Mouse (Mus musculus): ENCODE measurements around the gene Ccl6. TPM values are rescaled to one million over a fixed set of nuclear protein-coding genes. Genes with fewer than 3 reads are reported as not detected.

Ccl6 gene
- 1.5 and 2.4 TPM in 2 replicates for polyA plus RNA-seq (2015; fragmentation: Nextera tagmentation; extraction: Ambion mirVana)

DNA sequence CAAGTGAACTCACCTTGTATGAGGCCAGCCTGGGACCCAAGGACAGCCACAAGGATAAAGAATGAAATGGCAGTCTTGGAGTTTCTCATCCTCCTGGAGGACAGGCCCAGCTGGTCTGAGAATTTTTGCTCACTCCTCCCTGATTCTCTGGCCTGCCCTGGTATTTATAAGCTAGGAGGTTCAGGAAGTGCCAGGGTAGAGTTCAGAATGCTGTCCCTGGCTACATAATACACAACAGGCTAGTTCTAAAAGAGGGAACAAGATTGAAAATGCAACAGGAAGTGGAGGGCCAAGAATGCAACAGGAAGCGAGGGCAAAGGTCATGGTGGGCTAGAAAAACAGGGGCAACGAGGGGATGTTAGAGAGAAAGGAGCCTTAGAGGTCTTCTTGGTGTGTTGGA, at the start of gene Ccl6:
TSS of gene Ccl6 (minus strand) at position 235 of the 400 bp plus-strand sequence.
- Histone ChIP-seq H3K9ac (replicated peaks) (no peak within 1 kb of the TSS), H3K4me1 (no peaks in the 10 kb centered on the region), H3K27ac (replicated peaks) (no peak within 1 kb of the TSS), H3K4me2 (replicated peaks) (no peak within 1 kb of the TSS), H3K36me3 (no peaks in the 10 kb centered on the region), H3K4me3 (no peak within 1 kb of the TSS), H3K9me3 (no peaks in the 10 kb centered on the region), H3K27me3 (no peaks in the 10 kb centered on the region)
- WGBS: 72% methylated on average over 2 of the region's 2 CpGs
- no peak for ATAC-seq (replicated peaks)

DNA sequence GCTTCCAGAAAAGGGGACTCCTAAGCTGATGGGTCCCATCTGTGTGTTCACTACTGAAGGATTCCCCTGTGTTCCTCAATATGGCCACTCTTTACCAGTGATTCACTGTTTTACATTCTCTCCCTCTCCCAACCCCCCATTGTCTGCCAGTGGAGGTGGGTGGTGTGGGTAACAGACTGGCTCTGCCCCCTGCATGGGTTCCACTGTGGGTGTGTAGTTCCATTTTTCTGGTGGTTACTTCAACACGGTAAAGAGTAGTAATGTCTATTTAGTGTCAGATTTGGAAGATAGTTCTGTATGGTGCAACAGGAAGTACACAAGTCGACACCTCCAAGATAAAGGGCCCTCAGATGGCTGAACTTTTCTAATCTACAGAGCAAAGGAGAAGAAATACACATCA, 48.3 kb upstream of the Ccl6 start:
- H3K27me3 ChIP-seq: no peaks in the 10 kb centered on the region
- no peaks in the 10 kb centered on the region for H3K36me3 ChIP-seq
- no peak overlapping the region for H3K4me3 ChIP-seq
- H3K9ac ChIP-seq (replicated peaks): no peak overlapping the region
- H3K4me2 ChIP-seq (replicated peaks): no peak overlapping the region
- H3K4me1 ChIP-seq: no peaks in the 10 kb centered on the region
- 85% methylated on average over 2 of the region's 2 CpGs for WGBS
- no peak overlapping the region for H3K27ac ChIP-seq (replicated peaks)
- no peaks in the 10 kb centered on the region for H3K9me3 ChIP-seq
- no peak for ATAC-seq (replicated peaks)

DNA sequence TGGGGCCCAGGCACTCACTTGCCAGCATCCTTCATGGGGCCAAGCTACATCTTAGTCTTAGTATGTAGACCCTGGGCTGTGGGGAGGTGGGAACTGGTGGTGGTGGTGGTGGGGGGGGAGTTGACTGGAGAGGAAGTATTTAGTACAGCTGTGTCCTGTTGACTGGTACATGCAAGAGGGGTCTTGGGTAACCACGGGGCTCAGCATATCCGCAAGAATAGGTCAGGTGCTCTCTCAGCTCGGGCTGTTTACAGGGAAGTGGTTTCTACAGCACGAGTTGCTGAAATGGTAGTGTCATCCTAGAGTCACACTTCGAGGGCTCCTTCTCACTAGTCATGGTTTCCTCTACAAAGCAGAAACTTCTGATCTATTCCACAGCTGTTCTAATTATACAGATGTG, 47.3 kb upstream of the Ccl6 start:
- H3K27ac ChIP-seq (replicated peaks): no peak overlapping the region
- no peaks in the 10 kb centered on the region for H3K27me3 ChIP-seq
- no peak overlapping the region for H3K4me2 ChIP-seq (replicated peaks)
- ATAC-seq (replicated peaks): no peak
- no peaks in the 10 kb centered on the region for H3K4me1 ChIP-seq
- H3K36me3 ChIP-seq: no peaks in the 10 kb centered on the region
- no peaks in the 10 kb centered on the region for H3K9me3 ChIP-seq
- no peak overlapping the region for H3K9ac ChIP-seq (replicated peaks)
- no peak overlapping the region for H3K4me3 ChIP-seq
- 92% methylated on average over 5 of the region's 5 CpGs for WGBS

DNA sequence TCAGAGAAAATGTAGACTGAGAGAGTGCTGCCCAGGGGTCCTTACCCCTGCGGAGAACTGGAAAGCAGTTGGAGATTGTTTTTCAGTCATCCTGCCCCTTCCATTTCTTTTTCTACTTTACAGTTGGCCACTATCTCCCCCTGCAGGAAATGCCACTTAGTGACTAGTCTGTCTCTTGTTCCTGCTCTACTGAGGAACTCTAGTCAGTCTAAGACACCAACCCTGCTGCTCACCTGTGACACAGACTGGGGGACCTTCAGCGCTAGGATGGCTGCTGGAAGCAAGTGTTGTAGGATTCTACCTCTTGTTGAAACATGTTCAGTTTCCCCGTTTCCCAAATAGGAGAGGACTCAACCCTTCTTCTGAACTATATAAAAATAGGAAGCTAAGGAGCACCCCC, 46.6 kb upstream of the Ccl6 start:
- Histone ChIP-seq H3K36me3 (no peaks in the 10 kb centered on the region), H3K27ac (replicated peaks) (no peak overlapping the region), H3K4me3 (no peak overlapping the region), H3K4me2 (replicated peaks) (no peak overlapping the region), H3K4me1 (no peaks in the 10 kb centered on the region), H3K9me3 (no peaks in the 10 kb centered on the region), H3K27me3 (no peaks in the 10 kb centered on the region), H3K9ac (replicated peaks) (no peak overlapping the region)
- 69% methylated on average over 3 of the region's 3 CpGs for WGBS
- no peak for ATAC-seq (replicated peaks)

DNA sequence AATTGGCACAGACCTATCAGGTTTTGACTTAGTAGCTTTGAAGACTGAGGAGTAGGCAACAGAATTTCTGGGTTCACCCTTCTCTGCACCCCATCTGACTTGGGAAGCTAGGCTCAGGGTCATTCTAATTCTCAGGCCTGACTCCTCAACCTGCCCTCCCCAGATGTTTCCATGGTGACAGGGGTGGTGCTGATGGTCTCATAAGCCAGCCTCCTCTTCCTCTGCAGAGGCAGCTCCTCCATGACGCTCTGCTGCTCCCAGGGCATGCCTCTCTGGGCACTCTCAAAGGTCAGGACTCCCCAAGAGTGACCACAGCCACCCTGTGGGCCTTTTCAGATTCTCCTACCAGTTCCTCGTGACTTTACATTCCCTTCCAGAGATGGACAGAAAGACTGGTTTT, 46.0 kb upstream of the Ccl6 start:
- no peak for ATAC-seq (replicated peaks)
- Histone ChIP-seq H3K36me3 (no peaks in the 10 kb centered on the region), H3K4me1 (no peaks in the 10 kb centered on the region; the same call in 1 of the 2 replicates), H3K27ac (replicated peaks) (no peak overlapping the region), H3K27me3 (no peaks in the 10 kb centered on the region), H3K9ac (replicated peaks) (no peak overlapping the region), H3K9me3 (no peaks in the 10 kb centered on the region), H3K4me2 (replicated peaks) (no peak overlapping the region), H3K4me3 (no peak overlapping the region)
- WGBS: 53% methylated on average over 2 of the region's 2 CpGs

DNA sequence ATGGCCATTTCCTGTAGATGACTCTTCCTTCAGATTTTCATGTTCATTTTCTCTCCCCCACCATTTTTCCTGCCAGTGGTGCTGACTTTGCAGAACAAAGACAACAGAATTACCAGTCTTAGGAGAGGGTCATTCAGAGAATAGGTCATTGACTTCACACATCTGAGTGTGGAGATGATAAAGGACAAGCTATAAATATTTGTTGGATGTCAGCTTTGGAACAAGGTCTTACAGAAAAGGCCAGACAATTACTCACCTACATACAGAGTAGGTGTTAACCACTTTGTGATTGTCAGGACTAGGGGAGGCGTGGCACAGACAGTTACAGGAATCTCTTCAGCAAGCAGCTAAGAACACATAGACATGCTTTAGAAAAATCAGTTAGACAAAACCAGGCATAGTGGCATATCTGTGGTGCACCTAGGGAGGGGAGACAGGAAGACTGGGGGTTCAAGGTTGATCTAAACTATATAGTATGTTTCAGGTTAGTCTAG, 43.9 kb upstream of the Ccl6 start:
- no peaks in the 10 kb centered on the region for H3K9me3 ChIP-seq
- WGBS: 79% methylated on average over 1 of the region's 1 CpGs
- no peaks in the 10 kb centered on the region; the same call in 1 of the 2 replicates for H3K4me1 ChIP-seq
- no peaks in the 10 kb centered on the region for H3K27me3 ChIP-seq
- no peak overlapping the region for H3K4me2 ChIP-seq (replicated peaks)
- H3K9ac ChIP-seq (replicated peaks): no peak overlapping the region
- H3K36me3 ChIP-seq: no peaks in the 10 kb centered on the region
- H3K27ac ChIP-seq (replicated peaks): no peak overlapping the region
- ATAC-seq (replicated peaks): no peak
- H3K4me3 ChIP-seq: no peak overlapping the region

DNA sequence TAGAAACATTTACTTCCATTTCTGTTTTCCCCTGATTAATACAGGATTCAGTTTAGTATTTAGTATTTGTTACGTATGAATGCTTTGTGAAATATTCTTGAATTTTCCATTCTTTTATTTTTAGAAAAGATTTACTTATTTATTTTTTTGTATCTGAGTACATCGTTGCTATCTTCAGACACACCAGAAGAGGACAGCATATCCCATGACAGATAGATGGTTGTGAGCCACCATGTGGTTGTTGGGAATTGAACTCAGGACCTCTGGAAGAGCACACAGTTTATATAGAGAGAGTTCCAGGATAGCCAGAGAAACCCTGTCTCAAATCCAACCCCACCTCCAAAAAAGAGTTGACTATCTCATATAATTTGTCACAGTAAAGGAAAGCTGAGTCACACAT, 42.0 kb upstream of the Ccl6 start:
- Histone ChIP-seq H3K27me3 (no peaks in the 10 kb centered on the region), H3K36me3 (no peaks in the 10 kb centered on the region), H3K9me3 (no peaks in the 10 kb centered on the region), H3K27ac (replicated peaks) (no peak overlapping the region), H3K9ac (replicated peaks) (no peak overlapping the region), H3K4me3 (no peak overlapping the region), H3K4me2 (replicated peaks) (no peak overlapping the region), H3K4me1 (no peaks in the 10 kb centered on the region; the same call in 1 of the 2 replicates)
- 86% methylated on average over 2 of the region's 2 CpGs for WGBS
- no peak for ATAC-seq (replicated peaks)

DNA sequence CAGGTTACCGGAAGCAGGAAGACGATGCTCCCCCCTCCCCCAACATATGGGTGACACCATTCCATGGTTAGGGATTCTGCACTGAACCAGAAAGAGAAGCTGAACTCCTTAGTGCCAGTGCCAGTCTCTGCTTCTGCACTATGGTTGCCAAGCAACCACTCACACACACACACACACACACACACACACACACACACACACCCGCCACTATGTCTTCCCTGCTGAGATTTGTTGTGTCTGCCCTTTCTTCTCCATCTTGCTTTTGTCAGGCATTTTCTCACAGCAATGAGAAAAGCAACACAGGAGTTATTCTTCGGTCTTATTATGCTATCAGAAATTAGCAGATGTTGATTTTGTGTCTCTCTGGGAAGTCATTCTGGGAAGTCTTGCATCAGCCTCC, 41.5 kb upstream of the Ccl6 start:
- Histone ChIP-seq H3K4me1 (no peaks in the 10 kb centered on the region; the same call in 1 of the 2 replicates), H3K9ac (replicated peaks) (no peak overlapping the region), H3K4me2 (replicated peaks) (no peak overlapping the region), H3K27ac (replicated peaks) (no peak overlapping the region), H3K27me3 (no peaks in the 10 kb centered on the region), H3K4me3 (no peak overlapping the region), H3K36me3 (no peaks in the 10 kb centered on the region), H3K9me3 (no peaks in the 10 kb centered on the region)
- WGBS: 37% methylated on average over 4 of the region's 4 CpGs
- ATAC-seq (replicated peaks): no peak; the same call in 1 of the 2 replicates

DNA sequence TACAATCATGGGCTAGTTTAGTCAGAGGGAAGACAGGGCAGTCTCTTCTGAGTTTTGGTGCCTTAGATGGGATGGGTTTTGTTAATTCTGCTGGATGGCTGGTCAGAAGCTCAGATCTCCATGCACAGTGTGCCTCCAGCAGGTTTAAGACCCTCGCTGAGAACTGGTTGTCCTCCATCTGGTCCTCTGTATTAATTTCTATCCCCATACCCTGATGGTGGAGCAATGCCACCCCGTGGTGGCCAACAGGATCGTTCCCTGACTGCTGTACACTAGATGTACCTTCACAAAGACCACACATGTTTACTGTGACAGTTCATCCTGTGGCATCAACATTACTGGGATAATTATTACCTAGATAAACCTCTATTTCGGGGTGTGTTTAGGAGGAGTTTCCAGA, 39.9 kb upstream of the Ccl6 start:
- no peaks in the 10 kb centered on the region for H3K9me3 ChIP-seq
- H3K27me3 ChIP-seq: no peaks in the 10 kb centered on the region
- no peaks in the 10 kb centered on the region; the same call in 1 of the 2 replicates for H3K4me1 ChIP-seq
- no peak overlapping the region for H3K4me3 ChIP-seq
- no peak overlapping the region for H3K9ac ChIP-seq (replicated peaks)
- ATAC-seq (replicated peaks): no peak
- no peak overlapping the region for H3K4me2 ChIP-seq (replicated peaks)
- WGBS: 73% methylated on average over 4 of the region's 4 CpGs
- no peak overlapping the region for H3K27ac ChIP-seq (replicated peaks)
- H3K36me3 ChIP-seq: no peaks in the 10 kb centered on the region

DNA sequence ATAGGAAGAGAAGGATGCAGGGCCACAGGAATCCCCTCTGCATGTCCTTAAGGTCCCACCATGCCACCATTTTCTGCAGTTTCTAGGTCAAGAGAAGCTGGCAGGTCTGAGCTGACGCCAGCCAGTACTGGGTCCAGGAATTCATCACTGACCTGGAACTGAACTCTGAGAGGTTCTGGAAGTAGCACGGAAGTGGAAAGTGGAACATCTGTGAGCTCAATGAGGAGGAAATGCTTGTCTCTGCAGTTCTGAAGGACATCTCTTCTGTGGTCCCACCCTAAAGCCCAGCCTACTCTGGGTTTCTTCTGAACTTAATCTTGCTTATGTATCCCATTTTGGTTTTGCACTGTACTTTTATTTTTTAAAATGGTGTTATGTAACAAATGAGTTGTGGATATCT, 38.2 kb upstream of the Ccl6 start:
- Histone ChIP-seq H3K27ac (replicated peaks) (no peak overlapping the region), H3K9me3 (no peaks in the 10 kb centered on the region), H3K4me1 (no peaks in the 10 kb centered on the region; the same call in 1 of the 2 replicates), H3K4me3 (no peak overlapping the region), H3K9ac (replicated peaks) (no peak overlapping the region), H3K36me3 (no peaks in the 10 kb centered on the region), H3K27me3 (no peaks in the 10 kb centered on the region), H3K4me2 (replicated peaks) (no peak overlapping the region)
- no peak for ATAC-seq (replicated peaks)
- WGBS: 84% methylated on average over 2 of the region's 2 CpGs

DNA sequence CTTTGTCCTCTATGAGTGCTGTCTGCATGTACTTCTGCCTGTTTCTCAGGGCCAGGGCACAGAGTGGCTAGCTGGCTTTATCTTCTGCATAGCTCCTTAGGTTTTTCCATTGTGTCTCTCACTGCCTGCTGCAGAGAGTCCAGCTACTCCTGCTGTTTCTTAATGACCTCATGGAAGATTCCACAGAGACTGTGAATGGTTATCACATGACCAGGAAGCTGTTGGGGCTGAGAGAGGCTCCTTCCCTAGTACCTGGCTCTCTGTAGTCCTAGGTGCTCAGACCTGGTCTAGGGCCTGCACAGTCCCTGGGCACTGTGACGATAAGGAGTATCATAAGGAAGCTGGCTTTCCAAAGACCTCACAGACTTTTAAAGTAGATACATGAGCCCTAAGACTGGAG, 37.7 kb upstream of the Ccl6 start:
- Histone ChIP-seq H3K27ac (replicated peaks) (no peak overlapping the region), H3K9me3 (no peaks in the 10 kb centered on the region), H3K4me2 (replicated peaks) (no peak overlapping the region), H3K36me3 (no peaks in the 10 kb centered on the region), H3K27me3 (no peaks in the 10 kb centered on the region), H3K4me1 (no peaks in the 10 kb centered on the region; the same call in 1 of the 2 replicates), H3K9ac (replicated peaks) (no peak overlapping the region), H3K4me3 (no peak overlapping the region)
- WGBS: 95% methylated on average over 1 of the region's 1 CpGs
- no peak for ATAC-seq (replicated peaks)

DNA sequence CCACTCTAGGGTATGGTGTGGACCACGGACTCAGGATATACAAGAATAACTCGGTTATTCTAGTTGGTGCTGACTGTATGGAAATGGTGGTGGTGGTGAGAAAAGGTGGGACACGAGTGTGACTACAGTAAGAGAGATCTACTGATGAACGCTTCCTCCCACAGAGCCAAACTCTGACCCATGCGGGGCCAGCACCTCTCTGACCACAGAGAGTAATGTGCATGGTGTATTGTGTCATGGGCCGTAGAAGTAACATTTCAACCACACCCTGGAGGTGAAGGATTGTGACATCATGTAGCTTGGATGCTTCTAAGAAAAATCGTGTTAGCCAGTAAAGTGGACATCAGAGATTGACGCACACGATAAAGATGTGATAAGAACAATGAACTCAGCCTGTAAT, 35.9 kb upstream of the Ccl6 start:
- no peak overlapping the region for H3K27ac ChIP-seq (replicated peaks)
- no peak for ATAC-seq (replicated peaks)
- no peak overlapping the region for H3K4me3 ChIP-seq
- 95% methylated on average over 9 of the region's 9 CpGs for WGBS
- no peaks in the 10 kb centered on the region for H3K9me3 ChIP-seq
- H3K9ac ChIP-seq (replicated peaks): no peak overlapping the region
- no peaks in the 10 kb centered on the region for H3K27me3 ChIP-seq
- no peaks in the 10 kb centered on the region for H3K4me1 ChIP-seq
- no peak overlapping the region for H3K4me2 ChIP-seq (replicated peaks)
- no peaks in the 10 kb centered on the region for H3K36me3 ChIP-seq

DNA sequence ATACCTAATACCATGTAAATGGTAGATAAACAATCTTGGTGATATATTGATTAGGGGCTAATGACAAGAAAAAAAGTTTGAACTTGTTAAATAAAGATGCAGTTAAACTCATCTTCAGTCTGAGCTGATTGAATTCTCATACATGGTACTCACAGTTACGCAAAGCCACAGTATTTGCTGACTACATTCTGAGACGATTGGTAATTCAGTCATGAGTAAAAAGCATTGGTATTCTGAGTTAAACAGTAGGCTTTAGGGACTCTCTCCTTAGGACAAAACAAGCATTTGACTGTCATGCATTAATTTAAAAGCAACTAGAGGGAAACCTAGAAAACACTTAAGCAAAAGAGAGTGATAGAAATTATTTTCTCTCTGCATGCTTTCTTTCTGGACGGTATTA, 30.7 kb upstream of the Ccl6 start:
- Histone ChIP-seq H3K4me3 (no peak overlapping the region), H3K27ac (replicated peaks) (no peak overlapping the region), H3K36me3 (no peaks in the 10 kb centered on the region), H3K9me3 (no peaks in the 10 kb centered on the region), H3K27me3 (no peaks in the 10 kb centered on the region), H3K4me1 (no peaks in the 10 kb centered on the region), H3K4me2 (replicated peaks) (no peak overlapping the region), H3K9ac (replicated peaks) (no peak overlapping the region)
- no peak for ATAC-seq (replicated peaks)
- WGBS: 92% methylated on average over 3 of the region's 3 CpGs

Measured in forebrain, embryonic 15.5 days (tissue).